Mouse (Mus musculus) liver, postnatal 0 days (tissue): ENCODE results near the gene Tecpr2. TPM values are rescaled to one million over a fixed set of nuclear protein-coding genes. Genes with fewer than 3 reads are reported as not detected.

Experiments used
- ATAC-seq: fragments of 200-750 bp; cut with Nextera tagmentation; 2 replicates; pipeline ENCODE4 v1.8.0; 2017; ENCODE audit warnings: mild to moderate bottlenecking, moderate library complexity
- DNase-seq: peaks from one replicate; pipeline ENCODE4 v3.0.0-alpha.2; 2016
- H3K27ac ChIP-seq: fragments of 300-500 bp; sonication (generic); 2 replicates; pipeline ENCODE4 v1.5.1; 2014; ENCODE audit warnings: antibody characterized with exemption, moderate library complexity, mild to moderate bottlenecking, low read depth
- H3K27me3 ChIP-seq: fragments of 300-500 bp; sonication (generic); 2 replicates; pipeline ENCODE4 v1.6.1; 2014; ENCODE audit warnings: low read length, control low read depth, mixed read lengths; ENCODE audit not compliant: insufficient read depth
- H3K36me3 ChIP-seq: fragments of 300-500 bp; sonication (generic); replicated peaks from 2 replicates; pipeline ENCODE4 v1.6.1; 2014; ENCODE audit warnings: mild to moderate bottlenecking, control low read depth, low read length, moderate library complexity, mixed read lengths; ENCODE audit not compliant: insufficient read depth
- H3K4me1 ChIP-seq: fragments of 300-500 bp; sonication (generic); 2 replicates; pipeline ENCODE4 v1.6.1; 2014; ENCODE audit warnings: antibody characterized with exemption, mild to moderate bottlenecking, control low read depth; ENCODE audit not compliant: insufficient read depth
- H3K4me2 ChIP-seq: fragments of 300-500 bp; sonication (generic); 2 replicates; pipeline ENCODE4 v1.6.1; 2014; ENCODE audit warnings: low read depth, mild to moderate bottlenecking, low read length, moderate library complexity, mixed read lengths
- H3K4me3 ChIP-seq: fragments of 300-500 bp; sonication (generic); 2 replicates; pipeline ENCODE4 v1.5.1; 2014; ENCODE audit warnings: low read depth, low read length
- H3K9ac ChIP-seq: fragments of 300-500 bp; sonication (generic); replicated peaks from 2 replicates; pipeline ENCODE4 v1.6.1; 2014; ENCODE audit warnings: mild to moderate bottlenecking, moderate library complexity
- H3K9me3 ChIP-seq: fragments of 300-500 bp; sonication (generic); 2 replicates; pipeline ENCODE4 v1.6.1; 2016; ENCODE audit warnings: mild to moderate bottlenecking, control low read depth, low read length, mixed read lengths
- CTCF ChIP-seq: sonication (generic); IDR thresholded peaks from 2 replicates; pipeline ENCODE4 v1.5.1; 2016; ENCODE audit warnings: antibody characterized with exemption, low read depth
- EP300 ChIP-seq: IDR thresholded peaks from 2 replicates; pipeline ENCODE4 v1.6.1; 2016; ENCODE audit warnings: antibody characterized with exemption, low read depth, mild to moderate bottlenecking
- WGBS: fragments of 180-500 bp; shearing (Covaris S2); extraction: QIAGEN DNeasy Blood & Tissue Kit; methylation state at CpG from one replicate; pipeline ENCODE4 v1.1.7; 2014; ENCODE audit not compliant: insufficient replicate concordance; 5-methylcytosine and 5-hydroxymethylcytosine counted together
- polyA plus RNA-seq: library from polyadenylated mRNA; unstranded; fragments of >200 nt; fragmentation: Nextera tagmentation; extraction: Ambion mirVana; gene quantifications from 2 replicates; pipeline ENCODE4 v1.2.1, GENCODE M21; 2015

The Tecpr2 gene
- polyA plus RNA-seq, 1 experiment from 2014 or later: 1.1 TPM

- H3K27ac ChIP-seq: no peak overlapping the region
- no peaks in the 10 kb centered on the region for H3K27me3 ChIP-seq
- H3K4me1 ChIP-seq: peaks cover 10% of the 10 kb centered on the region
- H3K9me3 ChIP-seq: no peaks in the 10 kb centered on the region
- TF ChIP-seq EP300 (no peak), CTCF (no peak)
- H3K36me3 ChIP-seq: peaks cover 18% of the 10 kb centered on the region
- DNase-seq (no peak), ATAC-seq (no peak)
- 89% methylated on average over 3 of the region's 3 CpGs for WGBS
- no peak overlapping the region for H3K4me2 ChIP-seq
- H3K9ac ChIP-seq: no peak overlapping the region
- H3K4me3 ChIP-seq: no peak overlapping the region
Observed at GRCm38 (mm10) chr12:110948910-110949201, 59.8 kb downstream of the Tecpr2 start.

- Histone ChIP-seq H3K4me1 (peaks cover 14% of the 10 kb centered on the region), H3K4me3 (no peak overlapping the region), H3K9ac (no peak overlapping the region), H3K27ac (no peak overlapping the region), H3K27me3 (no peaks in the 10 kb centered on the region), H3K36me3 (peaks cover 18% of the 10 kb centered on the region), H3K9me3 (no peaks in the 10 kb centered on the region), H3K4me2 (no peak overlapping the region)
- 85% methylated on average over 1 of the region's 1 CpGs for WGBS
- TF ChIP-seq EP300: no peak
- TF ChIP-seq CTCF: no peak
- ATAC-seq (no peak), DNase-seq (no peak)
Observed at GRCm38 (mm10) chr12:110949410-110949809, 60.3 kb downstream of the Tecpr2 start.

- H3K4me1 ChIP-seq: peaks cover 14% of the 10 kb centered on the region
- H3K27me3 ChIP-seq: no peaks in the 10 kb centered on the region
- peaks cover 20% of the 10 kb centered on the region for H3K36me3 ChIP-seq
- DNase-seq: no peak
- TF ChIP-seq CTCF (no peak), EP300 (no peak)
- H3K27ac ChIP-seq: no peak overlapping the region
- no peak overlapping the region for H3K9ac ChIP-seq
- no peak overlapping the region for H3K4me2 ChIP-seq
- WGBS: 81% methylated on average over 4 of the region's 4 CpGs
- ATAC-seq: no peak
- no peak overlapping the region for H3K4me3 ChIP-seq
- no peaks in the 10 kb centered on the region for H3K9me3 ChIP-seq
Observed at GRCm38 (mm10) chr12:110950151-110950550, 61.1 kb downstream of the Tecpr2 start.

GRCm38 (mm10) chr12:110951236-110951635, 62.2 kb downstream of the Tecpr2 start:
- H3K9me3 ChIP-seq: no peaks in the 10 kb centered on the region
- H3K4me3 ChIP-seq: no peak overlapping the region
- WGBS: 63% methylated on average over 7 of the region's 7 CpGs
- H3K27me3 ChIP-seq: no peaks in the 10 kb centered on the region
- peaks cover 14% of the 10 kb centered on the region for H3K4me1 ChIP-seq
- DNase-seq: peak; percentile 32
- H3K4me2 ChIP-seq: no peak overlapping the region
- ATAC-seq: peak; percentile 69
- H3K9ac ChIP-seq: no peak overlapping the region
- H3K27ac ChIP-seq: peak overlapping the region; percentile 66; the same call in 1 of the 2 replicates
- TF ChIP-seq CTCF: peak; percentile 58
- TF ChIP-seq EP300: peak; percentile 50; the same call in 1 of the 2 replicates
- H3K36me3 ChIP-seq: peaks cover 24% of the 10 kb centered on the region

GRCm38 (mm10) chr12:110952628-110953385, 63.7 kb downstream of the Tecpr2 start:
- 87% methylated on average over 6 of the region's 6 CpGs for WGBS
- no peaks in the 10 kb centered on the region for H3K9me3 ChIP-seq
- peaks cover 19% of the 10 kb centered on the region for H3K36me3 ChIP-seq
- no peak overlapping the region for H3K4me2 ChIP-seq
- DNase-seq (no peak), ATAC-seq (no peak)
- H3K27me3 ChIP-seq: no peaks in the 10 kb centered on the region
- peak overlapping the region; percentile 58; the same call in 1 of the 2 replicates for H3K27ac ChIP-seq
- H3K9ac ChIP-seq: no peak overlapping the region
- peaks cover 14% of the 10 kb centered on the region for H3K4me1 ChIP-seq
- H3K4me3 ChIP-seq: no peak overlapping the region
- no peak for TF ChIP-seq CTCF
- TF ChIP-seq EP300: no peak

GRCm38 (mm10) chr12:110953443-110953842, 64.4 kb downstream of the Tecpr2 start:
- WGBS: 84% methylated on average over 3 of the region's 3 CpGs
- DNase-seq (no peak), ATAC-seq (peak; percentile 78)
- peaks cover 19% of the 10 kb centered on the region for H3K36me3 ChIP-seq
- H3K4me3 ChIP-seq: no peak overlapping the region
- no peak overlapping the region for H3K9ac ChIP-seq
- H3K27ac ChIP-seq: peak overlapping the region; percentile 58; the same call in 1 of the 2 replicates
- H3K4me1 ChIP-seq: peaks cover 14% of the 10 kb centered on the region
- no peak for TF ChIP-seq EP300
- no peak for TF ChIP-seq CTCF
- no peak overlapping the region for H3K4me2 ChIP-seq
- no peaks in the 10 kb centered on the region for H3K9me3 ChIP-seq
- no peaks in the 10 kb centered on the region for H3K27me3 ChIP-seq
